Mouse (Mus musculus) brain, embryonic 14.5 days (tissue): ENCODE results near the gene Trim46.
A peak's percentile ranks its signal among the peaks of the same experiment; 100 is the strongest.

ENCODE experiments used
- CTCF ChIP-seq: fragments of 200-500 bp; IDR thresholded peaks from 2 replicates; pipeline ENCODE4 v1.5.1; 2012; ENCODE audit warnings: inconsistent platforms, mild to moderate bottlenecking, moderate library complexity, borderline replicate concordance; ENCODE audit not compliant: insufficient read depth, insufficient read length; ENCODE audit errors: extremely low read depth
- POLR2A ChIP-seq: fragments of 200-500 bp; IDR thresholded peaks from 2 replicates; pipeline ENCODE4 v1.6.1; 2012; ENCODE audit warnings: mild to moderate bottlenecking, inconsistent platforms, borderline replicate concordance; ENCODE audit not compliant: poor library complexity, insufficient read depth, insufficient read length, severe bottlenecking; ENCODE audit errors: extremely low read depth

GRCm38 (mm10) chr3:89270051-89270755, 24.1 kb upstream of the Trim46 start, which contains the start of gene Slc50a1:
- TF ChIP-seq POLR2A = peak; percentile 49; the same call in 1 of the 2 replicates
- TF ChIP-seq CTCF = peak; percentile 35; the same call in 1 of the 2 replicates
